Mouse (Mus musculus): ENCODE measurements around the gene Mapre1. TPM values are rescaled to one million over a fixed set of nuclear protein-coding genes. Genes with fewer than 3 reads are reported as not detected.

The Mapre1 gene
- total RNA-seq, 2 experiments from 2014 or later = 72.0 to 94.5 TPM

GRCm38 (mm10) chr2:153775472-153775871, 34.4 kb downstream of the Mapre1 start:
- no peak for DNase-seq (ENCODE audit: low spot score in 2 of 2)

GRCm38 (mm10) chr2:153778638-153779362, 37.7 kb downstream of the Mapre1 start:
- peak; percentile 41 to 55 for DNase-seq (ENCODE audit: low spot score in 2 of 2)

GRCm38 (mm10) chr2:153779394-153779981, 38.4 kb downstream of the Mapre1 start, which contains the start of gene Efcab8:
Gene Efcab8, plus strand, starts transcription at chr2:153779931.
- no peak for DNase-seq (ENCODE audit: low spot score in 2 of 2)

DNA sequence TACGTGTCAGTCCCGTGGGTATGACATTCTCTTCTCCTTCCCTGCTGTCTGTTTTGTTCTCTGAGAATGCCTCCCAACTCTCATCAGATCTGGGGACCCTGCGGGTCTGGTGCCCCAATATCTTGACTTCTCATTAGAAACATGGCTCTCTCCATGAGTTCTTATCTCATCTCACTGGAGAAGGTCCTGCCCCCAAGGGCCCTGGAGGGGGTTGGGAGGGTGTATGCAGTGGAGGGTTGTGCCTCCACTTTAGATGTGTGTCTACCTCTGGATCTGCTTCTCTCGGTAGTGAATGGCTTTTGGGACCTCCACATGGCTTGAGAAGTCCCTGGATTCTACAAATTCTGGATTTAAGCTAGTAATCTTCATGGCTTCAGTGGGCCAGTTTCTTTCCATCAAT, 40.1 kb downstream of the Mapre1 start:
- DNase-seq (ENCODE audit: low spot score in 2 of 2) = no peak

- no peak for DNase-seq (ENCODE audit: low spot score in 2 of 2)
Observed at GRCm38 (mm10) chr2:153784668-153785067, 43.6 kb downstream of the Mapre1 start.

DNA sequence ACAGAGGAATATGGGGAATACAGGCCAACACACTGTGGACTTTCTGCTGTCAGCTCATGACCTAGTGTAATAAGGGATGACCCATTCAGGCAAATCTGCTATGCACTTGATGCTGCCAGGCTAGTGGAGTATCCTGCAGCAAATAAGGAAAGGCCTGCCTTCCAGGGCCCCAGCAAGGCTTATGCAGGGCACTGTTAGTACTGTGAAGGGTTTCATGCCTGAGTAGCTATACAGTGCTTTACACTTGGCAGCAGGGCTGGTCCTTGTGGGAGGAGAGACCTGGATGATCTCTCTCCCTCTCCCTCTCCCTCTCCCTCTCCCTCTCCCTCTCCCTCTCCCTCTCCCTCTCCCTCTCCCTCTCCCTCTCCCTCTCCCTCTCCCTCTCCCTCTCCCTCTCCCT, 52.3 kb downstream of the Mapre1 start:
- DNase-seq (ENCODE audit: low spot score in 2 of 2) = no peak

DNA sequence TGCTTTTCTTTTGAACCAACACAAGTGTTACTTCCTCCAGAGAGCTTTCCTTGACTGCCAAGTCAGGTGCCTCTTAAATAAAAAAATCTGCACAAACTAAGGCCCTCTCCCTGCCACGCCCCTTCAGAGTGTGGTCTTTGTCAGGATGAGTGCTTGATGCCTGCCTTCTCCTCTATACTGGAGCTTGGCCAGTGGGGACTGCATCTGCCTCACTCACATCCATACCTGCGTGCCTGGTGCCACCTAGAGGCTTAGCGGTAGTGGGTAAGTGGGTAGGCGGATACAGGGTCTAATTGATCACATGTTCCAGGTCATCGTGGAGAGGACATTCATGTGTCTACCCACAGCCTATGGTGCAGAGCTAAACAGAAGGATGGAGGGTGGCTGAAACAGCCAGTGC, 54.0 kb downstream of the Mapre1 start:
- DNase-seq (ENCODE audit: low spot score in 2 of 2) = no peak

GRCm38 (mm10) chr2:153807464-153807863, 66.4 kb downstream of the Mapre1 start:
- peak; percentile 69 to 70 for DNase-seq (ENCODE audit: low spot score in 2 of 2)

- DNase-seq (ENCODE audit: low spot score in 2 of 2) = no peak
Observed at GRCm38 (mm10) chr2:153808146-153808545, 67.1 kb downstream of the Mapre1 start.

- no peak for DNase-seq (ENCODE audit: low spot score in 2 of 2)
Observed at GRCm38 (mm10) chr2:153808841-153809240, 67.8 kb downstream of the Mapre1 start.

- DNase-seq (ENCODE audit: low spot score in 2 of 2) = no peak
Observed at GRCm38 (mm10) chr2:153809921-153810320, 68.8 kb downstream of the Mapre1 start.

DNA sequence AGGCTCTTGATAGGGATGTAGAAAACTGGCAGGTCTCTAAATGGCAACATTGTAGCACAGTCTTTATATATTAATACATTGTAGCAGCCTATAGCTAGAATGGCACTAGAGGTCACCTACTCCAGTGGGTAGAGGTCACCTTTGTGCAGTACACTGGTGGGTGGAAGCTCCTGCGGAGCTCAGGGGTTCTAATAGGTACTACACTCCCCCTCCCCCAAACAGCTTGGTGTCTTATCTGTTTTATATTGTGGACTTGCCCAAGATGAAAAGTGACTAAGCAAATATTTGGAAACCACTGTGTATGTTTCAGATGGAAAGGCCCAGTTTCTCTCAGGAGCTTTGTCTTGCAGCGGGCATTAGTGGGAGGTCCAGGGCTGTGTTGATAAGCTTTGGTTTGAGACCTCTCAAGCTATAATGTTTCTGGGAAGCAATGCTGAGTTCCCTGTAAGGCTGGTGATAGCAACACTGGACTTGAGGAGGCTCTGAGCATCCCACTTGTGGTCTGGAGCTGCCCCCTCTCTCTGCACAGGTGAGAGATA, 81.0 kb downstream of the Mapre1 start:
- no peak for DNase-seq (ENCODE audit: low spot score in 2 of 2)

Other genes starting within 250 kb of the Mapre1 start
- gene 4930404H24Rik, start 248.5 kb upstream of the Mapre1 start, total RNA-seq (2021) = 1 to 10 TPM in 1 of 2 experiments, not detected in 1; 1.3 TPM
- gene Nol4l, start 211.3 kb upstream of the Mapre1 start, total RNA-seq (2021) = 10 to 100 TPM; 44.0 to 55.2 TPM
- gene Commd7, start 108.5 kb upstream of the Mapre1 start, total RNA-seq (2021) = 10 to 100 TPM; 28.7 to 30.3 TPM
- gene Dnmt3b, start 91.8 kb upstream of the Mapre1 start, total RNA-seq (2021) = under 1 TPM; 0.47 to 0.58 TPM
- not detected for gene Dnmt3c, start 44.6 kb upstream of the Mapre1 start, total RNA-seq (2021)
- under 1 TPM in 1 of 2 experiments, not detected in 1; 0.33 TPM for gene Efcab8, start 38.7 kb downstream of the Mapre1 start, total RNA-seq (2021)
- gene Sun5, start 129.8 kb downstream of the Mapre1 start, total RNA-seq (2021) = not detected
- not detected for gene Bpifb2, start 133.8 kb downstream of the Mapre1 start, total RNA-seq (2021)
- not detected for gene Bpifb6, start 159.1 kb downstream of the Mapre1 start, total RNA-seq (2021)
- not detected for gene Bpifb3, start 177.0 kb downstream of the Mapre1 start, total RNA-seq (2021)
- not detected for gene Bpifb4, start 196.9 kb downstream of the Mapre1 start, total RNA-seq (2021)
- not detected for gene Bpifa6, start 233.7 kb downstream of the Mapre1 start, total RNA-seq (2021)

Data from left cerebral cortex, adult 18-20 months (tissue).